Mouse (Mus musculus) spleen, postnatal 0 days (tissue): ENCODE measurements around the gene Gm11273. TPM values are rescaled to one million over a fixed set of nuclear protein-coding genes. Genes with fewer than 3 reads are reported as not detected.

Source experiments
- polyA plus RNA-seq: library from polyadenylated mRNA; unstranded; fragments of >200 nt; fragmentation: Nextera tagmentation; extraction: Ambion mirVana; gene quantifications from 2 replicates; pipeline ENCODE4 v1.2.1, GENCODE M21; 2015

Gene Gm11273
- 6.8 and 8.6 TPM in 2 replicates for polyA plus RNA-seq

GRCm38 (mm10) chr13:21501182-21501581 is at the start of gene Gm11273:
Gm11273 (minus strand) TSS chr13:21501418.

GRCm38 (mm10) chr13:21542708-21543107 is 41.5 kb upstream of the Gm11273 start, which contains the start of gene Olfr1366:
Olfr1366 (minus strand) TSS chr13:21542808.

GRCm38 (mm10) chr13:21530781-21531201 is 29.6 kb upstream of the Gm11273 start, which contains the start of gene Zkscan8:
Zkscan8 (minus strand) TSS chr13:21531120.

GRCm38 (mm10) chr13:21495080-21495479 is 6.1 kb downstream of the Gm11273 start, which contains the start of gene AK157302:
AK157302 (plus strand) TSS chr13:21495223.

GRCm38 (mm10) chr13:21478759-21479670 is 22.2 kb downstream of the Gm11273 start, which contains the start of the genes Zkscan4 and Gm10065:
Zkscan4 (plus strand) TSS chr13:21478907.
Gm10065 (minus strand) TSS chr13:21479441.

GRCm38 (mm10) chr13:21468061-21469019 is 32.9 kb downstream of the Gm11273 start, which contains the start of gene Nkapl:
Nkapl (minus strand) TSS chr13:21468509.

GRCm38 (mm10) chr13:21453449-21453848 is 47.8 kb downstream of the Gm11273 start, which contains the start of gene Zscan26:
Zscan26 (minus strand) TSS chr13:21453730.

Other genes starting within 250 kb of the Gm11273 start
- not detected in 2 replicates for gene Gpx5, start 208.7 kb downstream of the Gm11273 start, polyA plus RNA-seq
- not detected in 2 replicates for gene Gpx6, start 189.3 kb downstream of the Gm11273 start, polyA plus RNA-seq
- gene Olfr1367, start 154.5 kb downstream of the Gm11273 start, polyA plus RNA-seq: not detected in 2 replicates
- 4.2 and 5.2 TPM in 2 replicates for gene Zscan12, start 138.6 kb downstream of the Gm11273 start, polyA plus RNA-seq
- gene Zkscan3, start 98.7 kb downstream of the Gm11273 start, polyA plus RNA-seq: 38.2 TPM in 2 replicates
- gene Pgbd1, start 60.4 kb downstream of the Gm11273 start, polyA plus RNA-seq: 0.99 and 1.4 TPM in 2 replicates
- 10.8 and 14.9 TPM in 2 replicates for gene Zscan26, start 47.7 kb downstream of the Gm11273 start, polyA plus RNA-seq
- 1.5 and 2.1 TPM in 2 replicates for gene Nkapl, start 32.9 kb downstream of the Gm11273 start, polyA plus RNA-seq
- 0.96 and 1.4 TPM in 2 replicates for gene Zkscan4, start 22.5 kb downstream of the Gm11273 start, polyA plus RNA-seq
- not detected in 2 replicates for gene Gm10065, start 22.0 kb downstream of the Gm11273 start, polyA plus RNA-seq
- 1.0 and 1.2 TPM in 2 replicates for gene AK157302, start 6.2 kb downstream of the Gm11273 start, polyA plus RNA-seq
- 1.9 and 2.4 TPM in 2 replicates for gene Zkscan8, start 29.7 kb upstream of the Gm11273 start, polyA plus RNA-seq
- gene Olfr1366, start 41.4 kb upstream of the Gm11273 start, polyA plus RNA-seq: 0.06 TPM in 1 of 2 replicates, not detected in the other
- 0.07 TPM in 1 of 2 replicates, not detected in the other for gene Olfr1535, start 58.5 kb upstream of the Gm11273 start, polyA plus RNA-seq
- not detected in 2 replicates for gene Olfr1364, start 80.3 kb upstream of the Gm11273 start, polyA plus RNA-seq
- gene Olfr1362, start 112.6 kb upstream of the Gm11273 start, polyA plus RNA-seq: not detected in 2 replicates
- gene Olfr11, start 141.1 kb upstream of the Gm11273 start, polyA plus RNA-seq: not detected in 2 replicates
- not detected in 2 replicates for gene Olfr1361, start 162.0 kb upstream of the Gm11273 start, polyA plus RNA-seq
- not detected in 2 replicates for gene Olfr1360, start 176.0 kb upstream of the Gm11273 start, polyA plus RNA-seq
- gene Olfr1359, start 196.7 kb upstream of the Gm11273 start, polyA plus RNA-seq: not detected in 2 replicates
- gene Hist1h2bl, start 214.7 kb upstream of the Gm11273 start, polyA plus RNA-seq: 4.7 and 5.7 TPM in 2 replicates
- gene Hist1h2ai, start 215.0 kb upstream of the Gm11273 start, polyA plus RNA-seq: 57.8 and 92.8 TPM in 2 replicates
- gene Hist1h3h, start 216.2 kb upstream of the Gm11273 start, polyA plus RNA-seq: 33.5 and 37.1 TPM in 2 replicates
- 7.3 and 10.3 TPM in 2 replicates for gene Hist1h2bm, start 220.6 kb upstream of the Gm11273 start, polyA plus RNA-seq
- 0.62 and 0.67 TPM in 2 replicates for gene Hist1h4j, start 233.6 kb upstream of the Gm11273 start, polyA plus RNA-seq
- 14.9 and 17.9 TPM in 2 replicates for gene Hist1h4k, start 249.1 kb upstream of the Gm11273 start, polyA plus RNA-seq